Mouse (Mus musculus) T-helper 17 cell (primary cell): ENCODE results near the gene Kcnq5.

ENCODE experiments used
- in situ Hi-C, 2 experiments: fragments of 300-600 bp; cut with MboI, MseI; formaldehyde crosslinking; loops; 1 replicate in 1 of 2; 2 replicates in 1 of 2; pipeline ENCODE4 v1.15.1; 2025; ENCODE audit warnings: high pct_unique_total_duplicates in 2 of 2

Gene Kcnq5

GRCm38 (mm10) chr1:21499815-21500534, 461.8 kb downstream of the Kcnq5 start:
- in situ Hi-C loops, result no loop called here

GRCm38 (mm10) chr1:21496307-21496706, 465.4 kb downstream of the Kcnq5 start:
- in situ Hi-C loops, result no loop called here

DNA sequence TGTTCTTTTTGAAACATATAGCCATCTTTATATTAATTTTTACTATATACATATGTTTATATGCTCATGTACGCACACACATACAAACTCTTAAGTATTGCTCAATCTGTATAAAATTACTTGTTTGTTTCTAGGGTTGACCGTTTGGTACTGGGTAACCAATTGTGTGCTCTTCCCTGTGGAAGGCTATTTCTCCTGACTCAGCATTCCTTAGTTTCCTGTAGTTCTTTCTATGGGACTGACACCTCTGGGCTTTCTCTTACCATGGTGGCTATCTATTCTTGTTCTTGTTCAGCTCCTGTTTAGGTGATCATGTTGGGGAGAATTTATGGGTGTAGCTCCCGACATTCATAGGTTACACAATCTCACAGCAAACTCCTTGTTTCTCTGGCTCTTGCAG, 473.1 kb downstream of the Kcnq5 start:
- in situ Hi-C loops, result no loop called here

GRCm38 (mm10) chr1:21486266-21486665, 475.5 kb downstream of the Kcnq5 start:
- in situ Hi-C loops, result no loop called here

DNA sequence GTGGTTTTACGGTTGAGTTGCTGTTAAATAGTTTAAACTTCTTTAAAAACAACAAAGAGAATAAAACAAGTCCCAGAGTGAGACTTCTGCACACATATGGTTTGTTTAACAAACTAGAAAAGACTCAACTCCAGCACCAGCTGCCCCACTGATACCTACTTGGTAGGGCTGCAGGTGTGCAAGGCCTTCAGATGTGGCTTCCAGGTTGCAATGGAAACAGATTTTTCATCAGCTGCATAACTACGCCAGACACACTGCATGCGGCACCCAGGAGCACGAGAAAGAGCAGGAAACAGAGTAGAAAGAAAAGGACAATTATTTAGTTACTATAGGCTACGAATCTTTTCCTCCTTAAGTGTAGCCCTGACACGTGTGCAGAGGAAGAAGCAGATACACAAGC, 492.4 kb downstream of the Kcnq5 start:
- in situ Hi-C loops, result no loop called here

GRCm38 (mm10) chr1:21466431-21466830, 495.3 kb downstream of the Kcnq5 start:
- in situ Hi-C loops, result no loop called here

GRCm38 (mm10) chr1:21460941-21461689, 500.6 kb downstream of the Kcnq5 start:
- in situ Hi-C loops, result no loop called here

GRCm38 (mm10) chr1:21458581-21458980, 503.2 kb downstream of the Kcnq5 start:
- in situ Hi-C loops, result no loop called here

- in situ Hi-C loops, result no loop called here
Measured at GRCm38 (mm10) chr1:21455971-21456370, 505.8 kb downstream of the Kcnq5 start.

- in situ Hi-C loops, result no loop called here
Measured at GRCm38 (mm10) chr1:21448227-21448626, 513.5 kb downstream of the Kcnq5 start.

DNA sequence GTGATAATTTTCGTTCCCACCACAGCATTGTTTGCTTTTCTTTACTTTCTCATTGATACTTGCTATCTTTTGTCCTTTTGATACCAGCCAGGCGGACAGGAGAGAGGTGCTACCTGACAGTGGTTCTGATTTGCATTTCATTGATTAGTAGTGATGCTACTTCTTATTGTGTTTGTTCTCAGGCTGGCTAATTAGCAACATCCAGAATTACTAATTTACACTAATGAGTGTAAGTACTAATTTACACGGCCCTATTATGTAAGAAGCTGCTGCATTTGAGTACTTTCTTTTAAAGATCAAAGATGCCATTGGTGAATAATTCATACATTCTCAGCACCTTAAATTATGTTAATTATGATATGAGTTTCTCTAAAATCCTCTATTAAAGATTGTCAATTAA, 525.0 kb downstream of the Kcnq5 start:
- in situ Hi-C loops, result no loop called here

- in situ Hi-C loops, result no loop called here
Measured at GRCm38 (mm10) chr1:21434853-21435252, 526.9 kb downstream of the Kcnq5 start.

GRCm38 (mm10) chr1:21431666-21432065, 530.1 kb downstream of the Kcnq5 start:
- in situ Hi-C loops, result no loop called here

DNA sequence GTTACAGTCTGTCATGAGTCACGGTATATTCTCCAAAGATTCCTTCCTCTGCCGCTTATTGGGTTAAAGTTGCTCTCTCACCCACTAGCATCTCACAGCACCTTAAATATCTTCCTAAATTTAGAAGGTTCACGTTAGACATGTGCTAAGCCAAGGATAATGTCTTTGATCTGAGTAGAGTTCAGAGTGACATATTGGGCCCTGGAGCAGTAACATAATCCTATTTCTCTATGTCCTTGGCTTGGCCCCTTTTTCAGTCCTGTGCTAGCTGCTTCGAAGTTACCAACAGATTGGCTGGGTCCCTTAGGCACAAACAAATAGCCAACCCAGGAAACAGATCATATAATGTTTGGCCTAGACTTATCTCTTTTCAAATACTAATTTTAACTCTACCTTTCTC, 533.7 kb downstream of the Kcnq5 start:
- in situ Hi-C loops, result no loop called here

DNA sequence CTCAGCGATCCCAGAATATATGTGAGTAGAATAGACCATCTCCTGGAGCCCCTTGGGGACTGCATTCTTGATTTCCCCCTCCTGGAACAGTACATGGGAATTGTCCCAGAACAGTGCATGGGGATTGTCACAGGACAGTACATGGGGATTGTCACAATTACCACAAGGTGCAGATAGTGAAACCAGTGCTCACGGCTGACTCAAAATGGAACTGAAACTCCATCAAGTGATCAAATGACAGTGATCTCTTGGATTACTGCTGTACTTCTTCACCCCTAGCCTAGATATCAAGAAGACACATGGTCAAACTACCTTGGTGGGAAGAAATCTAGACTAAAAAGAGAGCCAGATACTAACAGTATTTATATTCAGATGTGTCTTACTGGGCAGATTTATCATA, 536.1 kb downstream of the Kcnq5 start:
- in situ Hi-C loops, result no loop called here

GRCm38 (mm10) chr1:21419370-21419769, 542.4 kb downstream of the Kcnq5 start:
- in situ Hi-C loops, result loop anchor here in 1 of 2 experiments (5.0 kb wide), 1 partner anchor 548 kb away; no protein-coding TSS in a partner anchor

DNA sequence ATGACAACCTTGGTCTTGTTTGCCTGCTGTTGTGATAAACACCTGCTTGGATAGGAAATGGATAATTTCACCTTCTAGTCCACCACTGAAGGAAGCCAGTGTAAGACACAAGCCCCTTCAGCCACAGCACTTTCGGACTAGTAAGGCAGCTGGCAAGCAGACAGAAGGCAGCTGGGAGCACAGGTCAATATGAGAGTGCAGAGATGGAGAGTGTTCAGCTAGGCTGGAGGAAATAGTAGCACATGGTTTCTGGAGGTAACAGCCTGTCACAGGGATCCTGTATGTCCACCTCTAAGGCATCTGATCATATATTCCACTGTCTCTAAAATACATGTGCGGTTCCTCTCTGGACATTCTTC, 549.6 kb downstream of the Kcnq5 start:
- in situ Hi-C loops, result loop anchor here in 1 of 2 experiments (5.0 kb wide), 1 partner anchor 865 kb away; no protein-coding TSS in a partner anchor

DNA sequence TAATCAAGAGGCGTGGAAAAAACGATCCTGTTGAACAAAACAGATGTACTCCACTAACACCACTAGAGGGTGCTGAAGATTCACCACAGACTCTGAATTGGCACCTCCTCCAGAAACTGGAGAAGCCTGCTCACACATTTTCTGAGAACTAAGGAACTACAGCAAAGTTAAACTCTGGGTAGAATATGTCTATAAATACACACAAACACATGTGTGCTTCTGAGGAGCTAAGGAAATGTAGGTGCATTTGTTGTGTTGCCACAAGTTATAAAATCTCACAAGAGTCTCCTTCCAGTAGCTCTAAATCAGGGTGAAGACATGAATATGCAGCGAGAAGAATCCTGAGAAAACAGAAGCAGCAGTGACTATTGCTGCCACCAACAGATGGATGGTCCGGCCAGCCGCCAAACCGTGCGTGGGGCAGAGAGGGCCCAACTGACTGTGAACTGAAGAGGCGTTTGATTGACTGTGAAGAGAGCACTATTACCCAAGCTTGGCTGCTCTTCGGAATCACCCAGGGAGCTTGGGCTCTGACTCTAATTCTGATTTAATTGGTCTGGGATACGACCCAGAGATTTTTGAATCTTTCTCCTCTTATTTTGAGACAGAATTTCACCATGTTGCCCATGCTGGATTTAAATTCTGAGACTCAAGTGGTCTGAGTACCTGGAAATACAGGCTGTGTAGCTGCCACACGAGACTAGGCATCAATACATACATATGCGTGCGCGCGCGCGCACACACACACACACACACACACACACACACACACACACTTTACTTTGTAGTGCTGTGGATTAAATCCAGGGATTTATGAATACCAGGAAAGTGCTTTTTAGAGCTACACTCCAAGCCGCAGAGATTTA, 550.2 kb downstream of the Kcnq5 start:
- in situ Hi-C loops, result loop anchor here in 1 of 2 experiments (5.0 kb wide), 1 partner anchor 866 kb away; no protein-coding TSS in a partner anchor

- in situ Hi-C loops, result loop anchor here in 1 of 2 experiments (10.0 kb wide), 2 partner anchors 858 to 1428 kb away; no protein-coding TSS in a partner anchor
Measured at GRCm38 (mm10) chr1:21407266-21407665, 554.5 kb downstream of the Kcnq5 start.

DNA sequence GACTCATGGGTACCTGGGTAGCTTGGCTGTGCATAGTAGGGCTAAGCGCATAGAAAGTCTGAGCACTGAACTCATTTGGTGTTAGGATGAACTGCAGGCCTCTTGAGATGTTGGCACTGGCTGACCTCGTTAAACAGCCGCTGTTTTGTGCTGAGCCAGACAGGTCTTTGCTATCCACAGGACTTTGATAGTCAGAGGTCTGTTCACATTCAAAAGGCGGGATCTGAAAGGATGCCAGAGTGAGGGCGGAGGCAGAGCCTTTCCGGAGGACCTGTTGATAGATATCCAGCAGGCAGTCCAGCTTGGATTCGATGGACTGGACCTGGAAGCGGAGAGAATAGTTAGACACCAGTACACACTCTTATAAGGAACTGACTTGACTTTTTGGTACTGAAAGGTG, 558.9 kb downstream of the Kcnq5 start:
- in situ Hi-C loops, result loop anchor here in 1 of 2 experiments (10.0 kb wide), 2 partner anchors 862 to 1432 kb away; no protein-coding TSS in a partner anchor

DNA sequence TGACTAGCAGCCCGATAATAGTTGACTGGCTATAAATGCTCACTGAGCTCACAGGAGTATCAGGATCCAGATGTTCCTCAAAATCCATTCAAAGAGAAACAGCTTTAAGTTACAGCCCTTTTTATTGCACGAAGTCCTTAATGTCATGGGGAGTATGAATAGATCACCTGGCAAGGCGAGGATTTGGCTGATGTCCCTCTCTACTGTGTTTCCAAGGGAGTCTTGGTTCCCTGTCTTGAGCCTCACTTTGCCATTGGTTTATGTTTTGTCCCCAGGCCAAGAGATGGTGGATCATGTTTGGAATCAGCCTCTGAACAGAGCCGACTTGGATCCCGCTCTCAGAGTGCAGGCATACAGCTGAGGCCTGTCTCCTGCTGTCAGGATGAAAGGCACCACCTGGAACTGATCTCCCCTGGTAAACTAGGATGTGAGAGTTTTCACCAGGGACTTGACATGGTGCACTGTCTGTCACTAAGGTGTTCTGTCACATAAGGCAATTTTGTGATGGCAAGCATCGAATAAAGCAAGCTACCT, 570.5 kb downstream of the Kcnq5 start:
- in situ Hi-C loops, result loop anchor here in 1 of 2 experiments (25.0 kb wide), 1 partner anchor 1779 kb away; no protein-coding TSS in a partner anchor
